Mouse (Mus musculus): Measurements from ENCODE around the gene Olfr1291-ps1.

Olfr1291-ps1 gene

DNA sequence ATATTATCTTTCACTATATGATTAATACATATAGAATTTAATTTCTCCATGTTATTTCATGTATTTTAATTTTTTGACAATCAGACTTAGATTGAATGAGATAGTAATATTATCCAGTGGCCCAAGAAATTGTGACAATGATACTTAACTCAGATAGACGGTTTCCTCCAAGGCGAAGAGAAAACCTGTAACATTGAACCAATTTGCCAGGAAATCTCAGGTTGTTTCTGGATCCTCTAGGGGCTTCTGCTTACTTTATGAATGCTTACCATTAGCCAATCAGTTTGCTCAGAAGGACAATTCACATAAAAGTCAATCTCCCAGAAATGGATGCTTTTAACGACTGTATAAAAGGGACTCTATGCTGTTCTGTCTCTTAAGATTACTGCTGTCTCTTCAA is at the start of gene Olfr1291-ps1:
Olfr1291-ps1 (plus strand) TSS at position 301 of the 400 bp plus-strand sequence.
- no peak for DNase-seq (ENCODE audit: extremely low spot score, low read depth, low spot score)

- no peak for DNase-seq (ENCODE audit: extremely low spot score, low read depth, low spot score)
Observed at GRCm38 (mm10) chr2:111448842-111449241, 48.1 kb upstream of the Olfr1291-ps1 start, which contains the start of gene Olfr1287. Gene Olfr1287 (plus strand): TSS chr2:111449142.

DNA sequence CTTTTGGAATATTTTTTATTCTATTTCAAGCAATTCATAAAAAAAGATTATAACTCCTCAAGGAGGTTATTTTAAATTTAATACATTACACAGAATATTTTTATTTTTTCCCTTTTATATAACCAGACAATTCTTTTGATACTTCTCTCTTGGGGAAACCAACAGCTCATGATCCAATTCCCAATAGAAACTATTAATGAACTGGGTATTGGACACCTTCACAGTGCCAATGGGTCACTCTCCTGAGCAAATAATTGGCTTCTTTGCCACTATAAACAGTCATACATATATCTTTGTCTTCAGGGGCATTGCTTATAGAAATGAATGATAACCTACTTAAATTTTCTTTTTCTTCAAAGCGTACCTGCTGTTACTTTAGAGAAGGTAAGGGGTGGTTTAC is 23.2 kb upstream of the Olfr1291-ps1 start, which contains the start of gene Olfr1288:
Olfr1288 (plus strand) TSS at position 301 of the 400 bp plus-strand sequence.
- DNase-seq (ENCODE audit: extremely low spot score, low read depth, low spot score) = no peak

GRCm38 (mm10) chr2:111480519-111480918 is 16.5 kb upstream of the Olfr1291-ps1 start, which contains the start of gene Olfr1289:
Gene Olfr1289 (plus strand): TSS chr2:111480819.
- no peak for DNase-seq (ENCODE audit: extremely low spot score, low read depth, low spot score)

- DNase-seq (ENCODE audit: extremely low spot score, low read depth, low spot score) = no peak
Observed at GRCm38 (mm10) chr2:111493729-111494128, 3.3 kb upstream of the Olfr1291-ps1 start, which contains the start of gene Olfr1290. Gene Olfr1290 (minus strand): TSS chr2:111493829.

DNA sequence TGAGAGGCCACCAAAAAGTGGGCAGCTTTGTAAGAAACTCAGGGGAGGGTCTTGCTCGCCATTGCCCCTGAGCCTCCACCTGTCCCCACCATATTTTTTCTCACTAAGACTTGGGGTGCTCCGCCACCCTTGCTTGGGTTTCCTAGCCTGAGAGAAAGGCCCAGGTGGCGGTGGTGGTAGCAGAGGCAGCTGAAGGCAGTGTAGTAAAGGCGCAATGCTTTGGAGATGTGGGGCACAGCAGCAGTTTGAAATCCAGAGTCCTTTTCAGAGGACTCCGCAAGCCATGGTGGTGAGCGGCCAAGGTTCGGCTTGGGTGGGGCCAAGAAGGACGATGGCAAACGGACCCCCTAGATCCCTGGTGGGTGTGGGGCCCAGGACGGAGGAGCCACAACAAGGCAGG is 20.5 kb downstream of the Olfr1291-ps1 start:
- no peak for DNase-seq (ENCODE audit: extremely low spot score, low read depth, low spot score)

DNA sequence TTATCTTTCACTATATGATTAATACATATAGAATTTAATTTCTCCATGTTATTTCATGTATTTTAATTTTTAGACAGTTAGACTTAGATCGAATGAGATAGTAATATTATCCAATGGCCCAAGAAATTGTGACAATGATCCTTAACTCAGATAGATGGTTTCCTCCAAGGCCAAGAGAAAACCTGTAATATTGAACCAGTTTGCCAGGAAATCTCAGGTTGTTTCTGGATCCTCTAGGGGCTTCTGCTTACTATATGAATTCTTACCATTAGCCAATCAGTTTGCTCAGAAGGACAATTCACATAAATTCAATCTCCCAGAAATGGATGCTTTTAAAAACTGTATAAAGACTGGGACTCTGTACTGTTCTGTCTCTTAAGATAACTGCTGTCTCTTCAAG is 27.9 kb downstream of the Olfr1291-ps1 start, which contains the start of gene Olfr1293-ps:
Olfr1293-ps (plus strand) TSS at position 301 of the 400 bp plus-strand sequence.
- DNase-seq (ENCODE audit: extremely low spot score, low read depth, low spot score) = no peak

GRCm38 (mm10) chr2:111540191-111540590 is 43.2 kb downstream of the Olfr1291-ps1 start, which contains the start of gene Olfr1294:
Gene Olfr1294 (minus strand): TSS chr2:111540291.
- no peak for DNase-seq (ENCODE audit: extremely low spot score, low read depth, low spot score)
